Mouse (Mus musculus): ENCODE data around the gene Tmc8. TPM values are rescaled to one million over a fixed set of nuclear protein-coding genes. Genes with fewer than 3 reads are reported as not detected.
"Not testable (repeated sequence)": the region's sequence is repeated elsewhere in the genome, so short reads cannot be mapped to it uniquely, and the experiment has no call there.

Tmc8 gene
- polyA plus RNA-seq, 1 experiment from 2014 or later, result 0.49 TPM

- no peak for ATAC-seq
- in situ Hi-C loops (cut with MboI; ENCODE audit: low pct_unique_long_range_greater_than_20kb), result loop anchor here (10.0 kb wide), 1 partner anchor 398 kb away; no protein-coding TSS in a partner anchor
- POLR2A ChIA-PET, result no interaction called here
- H3K27me3 ChIP-seq, result no peaks in the 10 kb centered on the region
- CTCF ChIA-PET, result no interaction called here
- no peak for TF ChIP-seq CTCF (IDR thresholded peaks at IDR 0.05)
- no peak for DNase-seq (ENCODE audit: low read depth, low spot score)
Observed at GRCm38 (mm10) chr11:117782705-117783034, 794 bp downstream of the Tmc8 start.

DNA sequence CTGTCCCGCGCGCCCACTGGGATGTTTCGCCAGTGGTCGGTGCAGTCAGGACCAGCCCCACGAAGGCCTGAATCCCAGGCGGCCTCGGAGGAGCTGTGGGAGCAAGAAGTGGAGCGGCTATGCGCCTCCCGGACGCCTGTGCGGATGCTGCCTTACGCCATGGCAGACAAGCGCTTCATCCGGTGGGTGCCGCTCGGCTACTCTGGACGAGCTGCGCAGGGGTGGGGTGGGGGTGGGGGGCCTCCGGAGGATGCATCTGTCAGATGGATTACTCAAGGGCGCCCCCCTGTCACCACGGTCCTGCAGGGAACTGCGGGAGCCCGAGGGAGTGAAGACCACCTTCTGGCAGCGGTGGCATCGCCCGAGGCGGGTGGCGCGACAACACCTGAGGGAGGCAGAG lies 1.2 kb downstream of the Tmc8 start:
- ATAC-seq (no peak), DNase-seq (ENCODE audit: low read depth, low spot score) (no peak)

GRCm38 (mm10) chr11:117783683-117784309 lies 1.9 kb downstream of the Tmc8 start:
- POLR2A ChIA-PET, result no interaction called here
- TF ChIP-seq CTCF (IDR thresholded peaks at IDR 0.05), result no peak
- in situ Hi-C loops (cut with MboI; ENCODE audit: low pct_unique_long_range_greater_than_20kb), result loop anchor here (10.0 kb wide), 1 partner anchor 399 kb away; no protein-coding TSS in a partner anchor
- ATAC-seq (no peak), DNase-seq (ENCODE audit: low read depth, low spot score) (no peak)
- H3K27me3 ChIP-seq, result no peaks in the 10 kb centered on the region
- CTCF ChIA-PET, result interaction anchor here (1.4 kb wide), 1 partner anchor 104 kb away, joined by 3 read pairs; no protein-coding TSS in a partner anchor

More for the DNA sequence above, 1.2 kb downstream of the Tmc8 start:
- POLR2A ChIA-PET, result no interaction called here
- CTCF ChIA-PET, result interaction anchor here (1.4 kb wide), 1 partner anchor 104 kb away, joined by 3 read pairs; no protein-coding TSS in a partner anchor
- TF ChIP-seq CTCF (IDR thresholded peaks at IDR 0.05), result no peak
- in situ Hi-C loops (cut with MboI; ENCODE audit: low pct_unique_long_range_greater_than_20kb), result loop anchor here (10.0 kb wide), 1 partner anchor 398 kb away; no protein-coding TSS in a partner anchor
- H3K27me3 ChIP-seq, result no peaks in the 10 kb centered on the region

DNA sequence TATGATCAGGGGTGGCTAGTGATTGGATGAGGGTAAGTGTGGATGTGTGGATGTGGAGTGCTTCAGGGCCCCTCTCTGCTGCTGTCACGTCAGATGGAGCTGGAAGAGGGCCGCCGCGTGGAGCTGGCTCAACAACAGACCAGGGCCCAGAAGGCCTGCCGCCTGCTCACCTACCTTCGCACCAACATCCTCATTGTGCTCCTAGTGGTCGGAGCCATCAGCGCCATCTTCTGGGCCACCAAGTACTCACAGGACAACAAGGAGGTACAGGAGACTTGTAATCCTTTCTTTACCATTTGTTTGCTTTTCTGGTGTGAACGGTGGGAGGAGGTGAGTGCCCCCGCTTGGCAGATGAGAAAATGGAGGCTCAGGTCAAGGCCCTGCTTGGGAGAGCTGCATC lies 4.4 kb downstream of the Tmc8 start:
- TF ChIP-seq CTCF (IDR thresholded peaks at IDR 0.05), result no peak
- POLR2A ChIA-PET, result interaction anchor here (1.0 kb wide), 1 partner anchor 39 kb away, joined by 3 read pairs; the partner anchor contains the start of genes Afmid and Tk1
- DNase-seq (ENCODE audit: low read depth, low spot score) (no peak), ATAC-seq (no peak)
- in situ Hi-C loops (cut with MboI; ENCODE audit: low pct_unique_long_range_greater_than_20kb), result loop anchor here (5.0 to 10.0 kb wide), 2 partner anchors 79 to 401 kb away; no protein-coding TSS in a partner anchor
- H3K27me3 ChIP-seq, result no peaks in the 10 kb centered on the region
- CTCF ChIA-PET, result no interaction called here

- H3K27me3 ChIP-seq; POLR2A ChIA-PET; DNase-seq (ENCODE audit: low read depth, low spot score); ATAC-seq: not testable (repeated sequence)
- in situ Hi-C loops (cut with MboI; ENCODE audit: low pct_unique_long_range_greater_than_20kb), result loop anchor here (5.0 to 10.0 kb wide), 2 partner anchors 81 to 404 kb away; no protein-coding TSS in a partner anchor
- CTCF ChIA-PET, result interaction anchor here (0.9 to 3.1 kb wide), 2 partner anchors 11 to 36 kb away, joined by 4 to 19 read pairs; no protein-coding TSS in a partner anchor
Observed at GRCm38 (mm10) chr11:117788481-117788880, 6.6 kb downstream of the Tmc8 start.

- no peaks in the 10 kb centered on the region for H3K27me3 ChIP-seq
- peak; percentile 84 for TF ChIP-seq CTCF (IDR thresholded peaks at IDR 0.05)
- ATAC-seq (peak; percentile 59), DNase-seq (ENCODE audit: low read depth, low spot score) (no peak)
- CTCF ChIA-PET, result interaction anchor here (1.1 to 3.1 kb wide), 12 partner anchors 16 to 405 kb away, joined by 3 to 19 read pairs (median 5); partner anchors contain the start of genes Gm20708 and Syngr2
- POLR2A ChIA-PET, result interaction anchor here (1.1 to 1.5 kb wide), 2 partner anchors 20 to 36 kb away, joined by 3 read pairs; partner anchors contain the start of genes Afmid and Tk1
- in situ Hi-C loops (cut with MboI; ENCODE audit: low pct_unique_long_range_greater_than_20kb), result no loop called here
Observed at GRCm38 (mm10) chr11:117790286-117790685, 8.4 kb downstream of the Tmc8 start.

DNA sequence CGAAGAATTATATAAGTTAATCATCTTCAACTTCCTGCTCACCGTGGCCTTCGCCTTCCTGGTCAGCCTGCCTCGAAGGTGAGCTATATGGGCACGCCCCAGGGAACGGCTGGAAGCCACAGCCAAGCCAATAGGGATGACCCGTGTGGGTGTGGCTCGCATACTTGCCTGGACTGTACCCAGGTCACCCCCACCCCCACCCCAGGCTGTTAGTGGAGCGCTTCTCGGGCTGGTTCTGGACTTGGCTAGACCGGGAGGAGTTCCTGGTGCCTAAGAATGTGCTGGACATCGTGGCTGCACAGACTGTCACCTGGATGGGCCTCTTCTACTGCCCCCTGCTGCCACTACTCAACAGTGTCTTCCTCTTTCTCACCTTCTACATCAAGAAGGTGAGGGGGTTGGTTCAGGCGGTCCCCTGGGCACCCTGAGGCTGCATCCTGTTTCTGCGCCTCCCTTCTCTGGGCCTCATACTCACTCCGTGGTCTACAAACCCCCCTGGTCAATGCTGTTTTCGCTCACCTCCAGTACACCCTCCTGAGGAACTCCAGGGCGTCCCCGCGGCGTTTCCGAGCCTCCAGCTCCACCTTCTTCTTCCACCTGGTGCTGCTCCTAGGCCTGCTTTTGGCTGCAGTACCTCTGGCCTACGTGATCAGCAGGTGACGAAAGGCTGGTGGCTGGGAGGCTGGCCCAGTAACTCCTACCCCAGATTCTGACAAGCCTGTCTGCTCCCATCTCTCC lies 9.0 kb downstream of the Tmc8 start:
- no peaks in the 10 kb centered on the region for H3K27me3 ChIP-seq
- TF ChIP-seq CTCF (IDR thresholded peaks at IDR 0.05), result no peak
- peak; percentile 44 for ATAC-seq
- CTCF ChIA-PET, result interaction anchor here (1.1 to 3.1 kb wide), 9 partner anchors 15 to 406 kb away, joined by 3 to 19 read pairs (median 5); no protein-coding TSS in a partner anchor
- POLR2A ChIA-PET, result interaction anchor here (1.1 to 1.5 kb wide), 2 partner anchors 20 to 35 kb away, joined by 3 read pairs; partner anchors contain the start of genes Afmid and Tk1
- in situ Hi-C loops (cut with MboI; ENCODE audit: low pct_unique_long_range_greater_than_20kb), result no loop called here
- DNase-seq (ENCODE audit: low read depth, low spot score), result no peak

DNA sequence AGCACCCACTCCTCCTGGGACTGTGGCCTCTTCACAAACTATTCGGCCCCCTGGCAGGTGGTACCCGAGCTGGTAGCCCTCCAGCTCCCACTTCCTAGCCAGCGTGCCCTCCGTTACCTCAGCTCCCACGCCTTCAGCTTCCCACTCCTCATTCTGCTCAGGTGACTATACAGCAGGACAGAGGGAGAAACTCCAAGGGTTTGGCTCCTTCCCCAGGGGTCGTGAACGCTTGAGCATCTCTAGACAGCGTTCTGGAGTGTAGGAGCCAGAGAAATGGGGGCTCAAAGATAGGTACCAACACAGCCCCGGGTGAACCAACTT lies 9.5 kb downstream of the Tmc8 start:
- no peak for TF ChIP-seq CTCF (IDR thresholded peaks at IDR 0.05)
- ATAC-seq (no peak), DNase-seq (ENCODE audit: low read depth, low spot score) (no peak)
- POLR2A ChIA-PET, result no interaction called here
- in situ Hi-C loops (cut with MboI; ENCODE audit: low pct_unique_long_range_greater_than_20kb), result no loop called here
- H3K27me3 ChIP-seq, result no peaks in the 10 kb centered on the region
- CTCF ChIA-PET, result interaction anchor here (3.0 to 3.1 kb wide), 2 partner anchors 26 to 33 kb away, joined by 13 to 19 read pairs; no protein-coding TSS in a partner anchor

DNA sequence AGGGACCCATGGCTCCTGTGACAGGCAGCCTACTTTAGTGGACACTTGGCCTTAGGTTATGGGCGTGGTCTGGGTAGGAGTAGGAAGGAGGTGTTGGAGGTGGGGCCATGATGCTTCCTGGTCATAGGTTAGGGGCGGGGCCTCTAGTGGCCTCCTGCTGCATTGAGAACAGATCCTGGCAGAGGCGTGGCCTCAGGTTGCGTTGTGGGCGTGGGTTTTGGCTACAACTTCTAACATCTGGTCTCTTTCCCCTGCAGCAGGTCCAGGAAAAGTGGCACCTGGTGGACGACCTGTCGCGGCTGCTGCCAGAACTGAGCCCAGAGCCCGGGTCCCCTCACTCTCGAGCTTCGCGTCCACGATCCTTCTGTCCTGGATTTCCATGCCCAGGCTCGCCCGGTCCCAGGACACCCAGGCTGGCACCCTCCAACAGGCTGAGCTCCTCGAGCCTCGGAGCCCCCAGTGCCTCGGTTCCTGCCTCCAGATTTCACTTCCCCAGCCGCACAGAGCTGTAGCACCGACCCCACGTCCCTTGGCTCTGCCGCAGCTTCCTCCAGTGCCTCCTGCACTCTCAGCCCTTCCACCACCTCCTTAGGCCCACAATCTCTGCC lies 10.5 kb downstream of the Tmc8 start:
- in situ Hi-C loops (cut with MboI; ENCODE audit: low pct_unique_long_range_greater_than_20kb), result no loop called here
- ATAC-seq (no peak), DNase-seq (ENCODE audit: low read depth, low spot score) (no peak)
- POLR2A ChIA-PET, result no interaction called here
- CTCF ChIA-PET, result no interaction called here
- TF ChIP-seq CTCF (IDR thresholded peaks at IDR 0.05), result no peak
- no peaks in the 10 kb centered on the region for H3K27me3 ChIP-seq

DNA sequence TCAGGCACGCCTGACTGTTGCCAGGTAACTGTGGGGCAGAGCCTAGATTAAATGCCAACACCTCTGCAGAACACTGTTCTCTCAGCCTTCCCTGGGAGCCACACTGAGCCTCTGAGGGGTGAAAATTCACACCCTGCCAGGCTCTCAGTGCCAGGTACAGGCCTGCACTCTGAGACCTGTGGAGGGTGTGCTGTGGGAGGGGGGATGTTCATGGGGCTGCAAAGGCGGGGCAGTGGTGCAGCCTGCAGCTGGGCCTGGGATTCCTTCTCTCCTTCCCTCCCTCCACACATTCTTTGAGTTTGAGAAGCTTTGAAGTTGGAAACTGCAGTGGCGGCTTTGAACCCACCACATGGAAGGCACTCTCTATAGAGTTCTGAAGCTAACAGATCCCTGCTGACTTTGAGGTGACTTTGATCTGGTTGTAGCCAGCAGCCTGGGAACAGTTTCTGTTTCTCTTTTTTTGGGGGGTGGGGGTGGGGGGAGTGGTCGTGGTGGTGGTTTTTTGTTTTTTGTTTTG lies 12.2 kb downstream of the Tmc8 start:
- in situ Hi-C loops (cut with MboI; ENCODE audit: low pct_unique_long_range_greater_than_20kb), result no loop called here
- ChIA-PET CTCF (no interaction called here), POLR2A (interaction anchor here (2.4 kb wide), 1 partner anchor 16 kb away, joined by 6 read pairs; no protein-coding TSS in a partner anchor)
- DNase-seq (ENCODE audit: low read depth, low spot score) (no peak), ATAC-seq (no peak)
- TF ChIP-seq CTCF (IDR thresholded peaks at IDR 0.05), result no peak
- no peaks in the 10 kb centered on the region for H3K27me3 ChIP-seq

All from Patski (cell line).